25 mouse cellular contexts compared by ENCODE assay signal in genomic region chr19:35143131-35143530, GRCm38 (mm10).
DNase-seq lines count a peak whose midpoint lies in the region; ATAC-seq and TF ChIP-seq lines count a peak whose summit lies in the region.
"Had no signal": no experiment of that assay in that cellular context is flagged by ENCODE, and none has a peak within 500 bp of the region (broad histone marks: within the 10 kb centered on the region; RNA-seq: fewer than 3 reads in every experiment).

No protein-coding gene starts in this region.

- no peak for TF ChIP-seq POLR2A in cerebellum, adult 2 months (IDR thresholded peaks at IDR 0.05; ENCODE audit: borderline replicate concordance, insufficient read depth, low read length)

- no peak overlapping the region for H3K27ac ChIP-seq in cerebellum, adult 2 months (ENCODE audit: insufficient read depth, low read length)
- H3K27ac ChIP-seq in hindbrain, embryonic 12.5 days: no peak overlapping the region
- H3K27ac ChIP-seq: forebrain, embryonic 15.5 days; heart, embryonic 10.5 days; hindbrain, embryonic 15.5 days had no signal

- H3K4me2 ChIP-seq in hindbrain, embryonic 12.5 days (replicated peaks): no peak overlapping the region
- H3K4me2 ChIP-seq: forebrain, embryonic 15.5 days; hindbrain, embryonic 15.5 days had no signal

- H3K4me1 ChIP-seq in cerebellum, adult 2 months (ENCODE audit: control insufficient read depth, insufficient read depth, low read length): no peaks in the 10 kb centered on the region
- H3K4me1 ChIP-seq in hindbrain, embryonic 12.5 days: no peaks in the 10 kb centered on the region
- H3K4me1 ChIP-seq: forebrain, embryonic 15.5 days; heart, embryonic 10.5 days; hindbrain, embryonic 15.5 days had no signal

- no peaks in the 10 kb centered on the region for H3K27me3 ChIP-seq in cerebellum, adult 2 months (ENCODE audit: control insufficient read depth, insufficient read depth, low read length)
- no peaks in the 10 kb centered on the region for H3K27me3 ChIP-seq in hindbrain, embryonic 12.5 days
- H3K27me3 ChIP-seq: forebrain, embryonic 15.5 days; hindbrain, embryonic 15.5 days had no signal

- H3K36me3 ChIP-seq in hindbrain, embryonic 12.5 days: no peaks in the 10 kb centered on the region
- H3K36me3 ChIP-seq: forebrain, embryonic 15.5 days; G1E; heart, embryonic 10.5 days; hindbrain, embryonic 15.5 days had no signal

- ATAC-seq in hindbrain, embryonic 12.5 days (ENCODE audit: low FRiP score): no peak
- ATAC-seq: activated CD4-positive, CD25-positive, alpha-beta regulatory T cell, adult 4 months; CD4-positive, CD25-positive, alpha-beta regulatory T cell, adult 4 months; forebrain, embryonic 15.5 days; intestine, embryonic 16.5 days; Patski had no signal

- H3K4me3 ChIP-seq in cerebellum, adult 2 months (replicated peaks; ENCODE audit: insufficient read depth, low read depth, low read length): no peak overlapping the region
- no peak overlapping the region for H3K4me3 ChIP-seq in hindbrain, embryonic 12.5 days
- H3K4me3 ChIP-seq: erythroblast, embryonic 14.5 days; forebrain, embryonic 15.5 days; heart, embryonic 10.5 days; hindbrain, embryonic 15.5 days had no signal

- peak; percentile 20 to 25 for DNase-seq in heart, postnatal 10 days
- no peak for DNase-seq in heart, adult 9 months (ENCODE audit: low spot score in 2 of 2)
- peak; percentile 40 for DNase-seq in 3T3-L1 (ENCODE audit: low read depth, low spot score)
- peak; percentile 5 for DNase-seq in adipocyte (ENCODE audit: low spot score)
- peak; percentile 50 for DNase-seq in large intestine, adult 2 months (ENCODE audit: low read depth, low spot score)
- DNase-seq in cerebellum, adult 2 months: no peak
- DNase-seq: adrenal gland, adult 2 months; adrenal gland, postnatal 36 days; B cell, adult 2 months; cerebellum, adult 11 months; cerebellum, adult 9-11 months; cerebellum, postnatal 36 days; gastrocnemius, postnatal 36 days; heart, adult 11 months; kidney, adult 2 months had no signal

- no peak overlapping the region for H3K9ac ChIP-seq in hindbrain, embryonic 12.5 days
- H3K9ac ChIP-seq: forebrain, embryonic 15.5 days; hindbrain, embryonic 15.5 days had no signal

- intact Hi-C loops in heart, postnatal 10 days (cut with DNase I): no loop called here

- H3K9me3 ChIP-seq in hindbrain, embryonic 12.5 days (replicated peaks): no peaks in the 10 kb centered on the region
- H3K9me3 ChIP-seq: forebrain, embryonic 15.5 days; G1E; heart, embryonic 10.5 days; hindbrain, embryonic 15.5 days had no signal

- no peak for TF ChIP-seq CTCF in cerebellum, adult 2 months (IDR thresholded peaks at IDR 0.05; ENCODE audit: borderline replicate concordance, insufficient read depth, low read depth, low read length)

Comparison
In these comparisons a context has a peak if more than half of its experiments do, and no peak if none do; other contexts are left out.
1. DNase-seq: peak in heart, postnatal 10 days (2 of 2), 3T3-L1 (single experiment), adipocyte (single experiment) and large intestine, adult 2 months (single experiment); none in heart, adult 9 months (0 of 2) and cerebellum, adult 2 months (0 of 2).